Mouse (Mus musculus) urinary bladder, postnatal 36 days (tissue): ENCODE measurements around the gene Ncoa3.

Experiments used
- DNase-seq, 2 experiments: peaks; one replicate each; pipeline ENCODE4 v3.0.0; 2022; ENCODE audit warnings: low spot score in 2 of 2, mixed read lengths in 1 of 2

Gene Ncoa3

GRCm38 (mm10) chr2:165970767-165971166, 21.7 kb upstream of the Ncoa3 start:
- DNase-seq, result no peak

GRCm38 (mm10) chr2:165974383-165974782, 18.1 kb upstream of the Ncoa3 start:
- DNase-seq, result no peak

- DNase-seq, result no peak
These were observed 16.2 kb upstream of the Ncoa3 start for GRCm38 (mm10) chr2:165976186-165976585.

- DNase-seq, result peak in 1 of 2 experiments; percentile 64
These were observed 15.6 kb upstream of the Ncoa3 start for GRCm38 (mm10) chr2:165976874-165977273.

- no peak for DNase-seq
These were observed 14.3 kb upstream of the Ncoa3 start for GRCm38 (mm10) chr2:165978119-165978518.

- DNase-seq, result no peak
These were observed 11.0 kb upstream of the Ncoa3 start for GRCm38 (mm10) chr2:165981248-165981977.

- peak; percentile 82 to 85 for DNase-seq
These were observed 9.7 kb upstream of the Ncoa3 start for GRCm38 (mm10) chr2:165982512-165983389.

- no peak for DNase-seq
These were observed 8.1 kb upstream of the Ncoa3 start for GRCm38 (mm10) chr2:165984318-165984717.

GRCm38 (mm10) chr2:165984891-165985290, 7.5 kb upstream of the Ncoa3 start:
- DNase-seq, result no peak

- DNase-seq, result no peak
These were observed 6.9 kb upstream of the Ncoa3 start for GRCm38 (mm10) chr2:165985581-165985980.

GRCm38 (mm10) chr2:165986921-165987453, 5.4 kb upstream of the Ncoa3 start:
- peak; percentile 70 to 86 for DNase-seq

- DNase-seq, result no peak
These were observed 901 bp downstream of the Ncoa3 start for GRCm38 (mm10) chr2:165993173-165993900.

GRCm38 (mm10) chr2:165994341-165994740, 1.9 kb downstream of the Ncoa3 start:
- no peak for DNase-seq

GRCm38 (mm10) chr2:165995711-165996110, 3.3 kb downstream of the Ncoa3 start:
- DNase-seq, result no peak

GRCm38 (mm10) chr2:165996130-165996529, 3.7 kb downstream of the Ncoa3 start:
- DNase-seq, result no peak

GRCm38 (mm10) chr2:165997256-165997967, 5.0 kb downstream of the Ncoa3 start:
- DNase-seq, result no peak

GRCm38 (mm10) chr2:165998969-165999368, 6.5 kb downstream of the Ncoa3 start:
- DNase-seq, result no peak

GRCm38 (mm10) chr2:165999790-166000189, 7.4 kb downstream of the Ncoa3 start:
- DNase-seq, result no peak

GRCm38 (mm10) chr2:166000242-166000641, 7.8 kb downstream of the Ncoa3 start:
- no peak for DNase-seq

- no peak for DNase-seq
These were observed 8.3 kb downstream of the Ncoa3 start for GRCm38 (mm10) chr2:166000769-166001168.

GRCm38 (mm10) chr2:166001362-166001761, 8.9 kb downstream of the Ncoa3 start:
- no peak for DNase-seq
